Mouse (Mus musculus): ENCODE measurements around the gene Chrne. TPM values are rescaled to one million over a fixed set of nuclear protein-coding genes. Genes with fewer than 3 reads are reported as not detected.
A peak's percentile ranks its signal among the peaks of the same experiment; 100 is the strongest.

The Chrne gene
- polyA plus RNA-seq, 1 experiment, result 0.99 TPM

- H3K4me3 ChIP-seq (ENCODE audit: extremely low read depth, insufficient read depth, insufficient read length), result peak overlapping the region; percentile 74
- H3K27ac ChIP-seq (ENCODE audit: insufficient read depth, low read length), result peak overlapping the region; percentile 97
- WGBS, result 4% methylated on average over 60 of the region's 61 CpGs
- peaks cover 28% of the 10 kb centered on the region for H3K36me3 ChIP-seq (ENCODE audit: control insufficient read depth, insufficient read depth, low read length)
- H3K27me3 ChIP-seq (ENCODE audit: control insufficient read depth, insufficient read depth, low read length), result no peaks in the 10 kb centered on the region
- peak in 1 of 2 experiments; percentile 49 for DNase-seq (ENCODE audit: low read depth in 1 of 2, low spot score in 2 of 2)
- H3K4me1 ChIP-seq (ENCODE audit: control insufficient read depth, insufficient read depth, insufficient read length), result peaks cover 25% of the 10 kb centered on the region; the same call in 1 of the 2 replicates
- TF ChIP-seq POLR2A (IDR thresholded peaks at IDR 0.05; ENCODE audit: low read depth, low read length), result no peak
- TF ChIP-seq CTCF (IDR thresholded peaks at IDR 0.05; ENCODE audit: extremely low read depth, insufficient read depth, insufficient read length, insufficient replicate concordance), result no peak
Observed at GRCm38 (mm10) chr11:70655571-70656455, 36.8 kb upstream of the Chrne start.

- WGBS, result under 1% methylated on average over 48 of the region's 48 CpGs
- TF ChIP-seq CTCF (IDR thresholded peaks at IDR 0.05; ENCODE audit: extremely low read depth, insufficient read depth, insufficient read length, insufficient replicate concordance) (no peak), POLR2A (IDR thresholded peaks at IDR 0.05; ENCODE audit: low read depth, low read length) (peak; percentile 91)
- peaks cover 32% of the 10 kb centered on the region for H3K36me3 ChIP-seq (ENCODE audit: control insufficient read depth, insufficient read depth, low read length)
- peak overlapping the region; percentile 97 for H3K27ac ChIP-seq (ENCODE audit: insufficient read depth, low read length)
- peak overlapping the region; percentile 74 for H3K4me3 ChIP-seq (ENCODE audit: extremely low read depth, insufficient read depth, insufficient read length)
- H3K27me3 ChIP-seq (ENCODE audit: control insufficient read depth, insufficient read depth, low read length), result no peaks in the 10 kb centered on the region
- peaks cover 28% of the 10 kb centered on the region; the same call in 1 of the 2 replicates for H3K4me1 ChIP-seq (ENCODE audit: control insufficient read depth, insufficient read depth, insufficient read length)
- DNase-seq (ENCODE audit: low read depth in 1 of 2, low spot score in 2 of 2), result peak; percentile 76
Observed at GRCm38 (mm10) chr11:70654923-70655570, 36.0 kb upstream of the Chrne start.

- DNase-seq (ENCODE audit: low read depth in 1 of 2, low spot score in 2 of 2), result peak; percentile 78 to 81
- TF ChIP-seq CTCF (IDR thresholded peaks at IDR 0.05; ENCODE audit: extremely low read depth, insufficient read depth, insufficient read length, insufficient replicate concordance) (no peak), POLR2A (IDR thresholded peaks at IDR 0.05; ENCODE audit: low read depth, low read length) (peak; percentile 98)
- peaks cover 34% of the 10 kb centered on the region; the same call in 1 of the 2 replicates for H3K4me1 ChIP-seq (ENCODE audit: control insufficient read depth, insufficient read depth, insufficient read length)
- H3K4me3 ChIP-seq (ENCODE audit: extremely low read depth, insufficient read depth, insufficient read length), result peak within 1 kb of the TSS; percentile 99
- H3K27ac ChIP-seq (ENCODE audit: insufficient read depth, low read length), result peak within 1 kb of the TSS; percentile 100
- under 1% methylated on average over 48 of the region's 61 CpGs for WGBS
- H3K36me3 ChIP-seq (ENCODE audit: control insufficient read depth, insufficient read depth, low read length), result peaks cover 39% of the 10 kb centered on the region
- no peaks in the 10 kb centered on the region for H3K27me3 ChIP-seq (ENCODE audit: control insufficient read depth, insufficient read depth, low read length)
Observed at GRCm38 (mm10) chr11:70654198-70654922, 35.3 kb upstream of the Chrne start, which contains the start of gene Pfn1. TSS of gene Pfn1 (minus strand) at chr11:70654644.

- Histone ChIP-seq H3K4me1 (ENCODE audit: control insufficient read depth, insufficient read depth, insufficient read length) (peaks cover 37% of the 10 kb centered on the region; the same call in 1 of the 2 replicates), H3K27me3 (ENCODE audit: control insufficient read depth, insufficient read depth, low read length) (no peaks in the 10 kb centered on the region), H3K36me3 (ENCODE audit: control insufficient read depth, insufficient read depth, low read length) (peaks cover 44% of the 10 kb centered on the region), H3K4me3 (ENCODE audit: extremely low read depth, insufficient read depth, insufficient read length) (peak overlapping the region; percentile 99), H3K27ac (ENCODE audit: insufficient read depth, low read length) (peak overlapping the region; percentile 100)
- TF ChIP-seq POLR2A (IDR thresholded peaks at IDR 0.05; ENCODE audit: low read depth, low read length), result peak; percentile 80
- 0 out of 2 replicates have a peak, but pooled peaks have one; percentile 1 for TF ChIP-seq CTCF (IDR thresholded peaks at IDR 0.05; ENCODE audit: extremely low read depth, insufficient read depth, insufficient read length, insufficient replicate concordance)
- peak; percentile 46 to 80 for DNase-seq (ENCODE audit: low read depth in 1 of 2, low spot score in 2 of 2)
- under 1% methylated on average over 39 of the region's 63 CpGs for WGBS
Observed at GRCm38 (mm10) chr11:70653345-70654197, 34.6 kb upstream of the Chrne start.

- peaks cover 44% of the 10 kb centered on the region for H3K36me3 ChIP-seq (ENCODE audit: control insufficient read depth, insufficient read depth, low read length)
- no peak for TF ChIP-seq CTCF (IDR thresholded peaks at IDR 0.05; ENCODE audit: extremely low read depth, insufficient read depth, insufficient read length, insufficient replicate concordance)
- no peak for TF ChIP-seq POLR2A (IDR thresholded peaks at IDR 0.05; ENCODE audit: low read depth, low read length)
- no peak for DNase-seq (ENCODE audit: low read depth in 1 of 2, low spot score in 2 of 2)
- H3K4me1 ChIP-seq (ENCODE audit: control insufficient read depth, insufficient read depth, insufficient read length), result peaks cover 32% of the 10 kb centered on the region; the same call in 1 of the 2 replicates
- no peaks in the 10 kb centered on the region for H3K27me3 ChIP-seq (ENCODE audit: control insufficient read depth, insufficient read depth, low read length)
- peak overlapping the region; percentile 99 for H3K4me3 ChIP-seq (ENCODE audit: extremely low read depth, insufficient read depth, insufficient read length)
- peak overlapping the region; percentile 100 for H3K27ac ChIP-seq (ENCODE audit: insufficient read depth, low read length)
- 9% methylated on average over 6 of the region's 6 CpGs for WGBS
Observed at GRCm38 (mm10) chr11:70652884-70653344, 33.9 kb upstream of the Chrne start.

Measured in spleen, adult 2 months (tissue).